Mouse (Mus musculus): Measurements from ENCODE around the gene Olfr1272. TPM values are rescaled to one million over a fixed set of nuclear protein-coding genes. Genes with fewer than 3 reads are reported as not detected.
"Not testable (repeated sequence)": the region's sequence is repeated elsewhere in the genome, so short reads cannot be mapped to it uniquely, and the experiment has no call there.

Olfr1272 gene
- polyA plus RNA-seq (2011; ENCODE audit: insufficient read depth, insufficient read length, low replicate concordance, missing spikeins): not detected in 2 replicates

- Histone ChIP-seq H3K4me3 (replicated peaks; ENCODE audit: control insufficient read depth, low read depth, low read length) (no peak within 1 kb of the TSS), H3K4me1 (ENCODE audit: control insufficient read depth, insufficient read depth, low read length) (no peaks in the 10 kb centered on the region), H3K27ac (ENCODE audit: control insufficient read depth, insufficient read depth, low read depth, low read length, poor library complexity) (no peak within 1 kb of the TSS)
- WGBS: 86% methylated on average over 6 of the region's 6 CpGs
- TF ChIP-seq POLR2A (IDR thresholded peaks at IDR 0.05; ENCODE audit: borderline replicate concordance, control insufficient read depth, low read depth, low read length): no peak
Observed at GRCm38 (mm10) chr2:90292741-90293140, at the start of gene Olfr1272. Gene Olfr1272 (minus strand): TSS chr2:90292841.

- WGBS: no CpG with 5 or more reads among the region's 6 CpGs
- not testable (repeated sequence) for H3K27ac ChIP-seq (ENCODE audit: control insufficient read depth, insufficient read depth, low read depth, low read length, poor library complexity)
Observed at GRCm38 (mm10) chr2:90321900-90322299, 29.3 kb upstream of the Olfr1272 start, which contains the start of gene Gm13769. Gene Gm13769 (plus strand): TSS chr2:90322200.

GRCm38 (mm10) chr2:90270932-90271331 lies 21.7 kb downstream of the Olfr1272 start, which contains the start of gene Olfr1271:
Gene Olfr1271 (minus strand): TSS chr2:90271032.
- Histone ChIP-seq H3K4me1 (ENCODE audit: control insufficient read depth, insufficient read depth, low read length) (no peaks in the 10 kb centered on the region), H3K4me3 (replicated peaks; ENCODE audit: control insufficient read depth, low read depth, low read length) (no peak within 1 kb of the TSS), H3K27ac (ENCODE audit: control insufficient read depth, insufficient read depth, low read depth, low read length, poor library complexity) (no peak within 1 kb of the TSS)
- no peak for TF ChIP-seq POLR2A (IDR thresholded peaks at IDR 0.05; ENCODE audit: borderline replicate concordance, control insufficient read depth, low read depth, low read length)
- no peak for TF ChIP-seq CTCF (IDR thresholded peaks at IDR 0.05; ENCODE audit: control insufficient read depth, insufficient read depth, low read length)
- 80% methylated on average over 2 of the region's 2 CpGs for WGBS

More at GRCm38 (mm10) chr2:90321900-90322299, 29.3 kb upstream of the Olfr1272 start, which contains the start of gene Gm13769:
- H3K4me3 ChIP-seq (replicated peaks; ENCODE audit: control insufficient read depth, low read depth, low read length); H3K4me1 ChIP-seq (ENCODE audit: control insufficient read depth, insufficient read depth, low read length): not testable (repeated sequence)

DNA sequence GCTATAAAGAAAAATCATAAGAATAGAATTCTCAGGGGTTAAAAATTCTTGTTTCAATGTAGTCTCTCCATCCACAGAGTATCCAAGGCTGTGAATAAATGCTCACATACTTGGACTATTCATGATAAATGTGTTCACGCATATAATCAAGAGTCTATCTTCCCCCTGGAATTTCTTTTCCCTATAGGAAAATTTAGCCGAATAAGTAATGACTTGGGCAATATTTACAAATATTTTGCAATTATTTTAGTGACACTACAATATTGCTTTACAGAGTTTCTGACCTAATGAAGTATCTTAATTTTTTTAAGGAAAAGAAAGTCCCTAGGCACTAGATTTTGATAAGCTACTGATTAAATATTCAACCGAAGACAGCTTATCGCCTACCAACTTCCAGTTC lies 35.1 kb downstream of the Olfr1272 start, which contains the start of gene Olfr142:
Olfr142 (minus strand) TSS at position 101 of the 400 bp plus-strand sequence.
- no peak within 1 kb of the TSS for H3K4me3 ChIP-seq (replicated peaks; ENCODE audit: control insufficient read depth, low read depth, low read length)
- 87% methylated on average over 4 of the region's 4 CpGs for whole genome bisulfite sequencing
- TF ChIP-seq CTCF (IDR thresholded peaks at IDR 0.05; ENCODE audit: control insufficient read depth, insufficient read depth, low read length) (no peak), POLR2A (IDR thresholded peaks at IDR 0.05; ENCODE audit: borderline replicate concordance, control insufficient read depth, low read depth, low read length) (no peak)
- no peak within 1 kb of the TSS for H3K27ac ChIP-seq (ENCODE audit: control insufficient read depth, insufficient read depth, low read depth, low read length, poor library complexity)
- no peaks in the 10 kb centered on the region for H3K4me1 ChIP-seq (ENCODE audit: control insufficient read depth, insufficient read depth, low read length)

Other genes starting within 250 kb of the Olfr1272 start
- gene Olfr140, start 229.2 kb downstream of the Olfr1272 start, polyA plus RNA-seq (2011; ENCODE audit: insufficient read depth, insufficient read length, low replicate concordance, missing spikeins): not detected in 2 replicates
- gene Olfr1269, start 171.4 kb downstream of the Olfr1272 start, polyA plus RNA-seq (2011; ENCODE audit: insufficient read depth, insufficient read length, low replicate concordance, missing spikeins): not detected in 2 replicates
- gene Olfr32, start 150.5 kb downstream of the Olfr1272 start, polyA plus RNA-seq (2011; ENCODE audit: insufficient read depth, insufficient read length, low replicate concordance, missing spikeins): not detected in 2 replicates
- gene Olfr1270, start 139.8 kb downstream of the Olfr1272 start, polyA plus RNA-seq (2011; ENCODE audit: insufficient read depth, insufficient read length, low replicate concordance, missing spikeins): not detected in 2 replicates
- 4.3 and 7.4 TPM in 2 replicates for gene Olfr1506, start 68.3 kb downstream of the Olfr1272 start, polyA plus RNA-seq (2011; ENCODE audit: insufficient read depth, insufficient read length, low replicate concordance, missing spikeins)
- gene Olfr142, start 35.2 kb downstream of the Olfr1272 start, polyA plus RNA-seq (2011; ENCODE audit: insufficient read depth, insufficient read length, low replicate concordance, missing spikeins): not detected in 2 replicates
- gene Olfr1271, start 21.8 kb downstream of the Olfr1272 start, polyA plus RNA-seq (2011; ENCODE audit: insufficient read depth, insufficient read length, low replicate concordance, missing spikeins): 0.25 and 0.97 TPM in 2 replicates
- gene Gm13769, start 29.4 kb upstream of the Olfr1272 start, polyA plus RNA-seq (2011; ENCODE audit: insufficient read depth, insufficient read length, low replicate concordance, missing spikeins): not detected in 2 replicates
- gene Olfr1274-ps, start 105.8 kb upstream of the Olfr1272 start, polyA plus RNA-seq (2011; ENCODE audit: insufficient read depth, insufficient read length, low replicate concordance, missing spikeins): not detected in 2 replicates

Measured in bone marrow, adult 2 months (tissue).